In the genomic region with DNA sequence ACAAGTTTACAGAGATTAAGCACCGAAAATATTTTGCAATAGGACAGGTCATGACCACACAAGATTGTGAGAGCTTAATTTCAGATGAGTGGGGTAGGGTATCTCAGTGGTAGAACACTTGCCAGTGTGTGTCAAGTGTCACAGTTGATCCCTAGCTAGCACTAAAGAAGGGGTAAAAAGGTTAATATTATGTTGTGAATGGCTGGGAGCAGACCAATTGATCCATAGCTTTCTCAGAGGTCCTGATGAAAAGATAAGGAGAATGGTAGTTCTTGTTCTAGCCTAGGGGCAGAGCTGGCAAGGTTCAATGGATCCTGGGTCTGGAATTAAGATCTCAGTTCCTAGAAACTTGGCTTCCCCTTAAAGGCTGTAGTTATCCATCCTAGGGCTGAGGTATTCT, we compare ENCODE assay signal across 28 mouse cellular contexts.
"Had no signal": no experiment of that assay in that cellular context is flagged by ENCODE, and none has a peak within 500 bp of the region (broad histone marks: within the 10 kb centered on the region; RNA-seq: fewer than 3 reads in every experiment).

No protein-coding gene starts in this region.

- H3K4me1 ChIP-seq: limb, embryonic 10.5 days; limb, embryonic 12.5 days; limb, embryonic 13.5 days; limb, embryonic 15.5 days; liver, embryonic 12.5 days; liver, embryonic 13.5 days; liver, embryonic 15.5 days; lung, embryonic 15.5 days; megakaryocyte, embryonic 14.5 days; midbrain, embryonic 10.5 days; midbrain, embryonic 12.5 days; midbrain, embryonic 13.5 days; midbrain, embryonic 15.5 days; neural tube, embryonic 12.5 days had no signal

- H3K4me3 ChIP-seq: limb, embryonic 10.5 days; limb, embryonic 12.5 days; limb, embryonic 13.5 days; limb, embryonic 15.5 days; liver, embryonic 12.5 days; liver, embryonic 13.5 days; liver, embryonic 15.5 days; lung, embryonic 15.5 days; megakaryocyte, embryonic 14.5 days; midbrain, embryonic 10.5 days; midbrain, embryonic 12.5 days; midbrain, embryonic 13.5 days; midbrain, embryonic 15.5 days; myocyte; neural tube, embryonic 12.5 days had no signal

- H3K27ac ChIP-seq: limb, embryonic 10.5 days; limb, embryonic 12.5 days; limb, embryonic 13.5 days; limb, embryonic 15.5 days; liver, embryonic 12.5 days; liver, embryonic 13.5 days; liver, embryonic 14.5 days; liver, embryonic 15.5 days; lung, embryonic 15.5 days; macrophage; midbrain, embryonic 10.5 days; midbrain, embryonic 12.5 days; midbrain, embryonic 13.5 days; midbrain, embryonic 15.5 days; neural tube, embryonic 12.5 days had no signal

- H3K27me3 ChIP-seq: limb, embryonic 12.5 days; limb, embryonic 13.5 days; limb, embryonic 15.5 days; liver, embryonic 12.5 days; liver, embryonic 13.5 days; liver, embryonic 15.5 days; lung, embryonic 15.5 days; megakaryocyte, embryonic 14.5 days; midbrain, embryonic 12.5 days; midbrain, embryonic 13.5 days; midbrain, embryonic 15.5 days; neural tube, embryonic 12.5 days had no signal

- DNase-seq: left cerebral cortex, postnatal 4 days; liver; liver, embryonic 13.5 days; liver, postnatal 0 days; lung, adult 18-20 months; lung, adult 2 months; lung, embryonic 14.5 days; lung, postnatal 10 days; lung, postnatal 14 days; lung, postnatal 36 days; lung, postnatal 4 days; midbrain, embryonic 14.5 days had no signal

- H3K36me3 ChIP-seq: limb, embryonic 10.5 days; limb, embryonic 12.5 days; limb, embryonic 13.5 days; limb, embryonic 15.5 days; liver, embryonic 12.5 days; liver, embryonic 13.5 days; liver, embryonic 15.5 days; lung, embryonic 15.5 days; midbrain, embryonic 10.5 days; midbrain, embryonic 12.5 days; midbrain, embryonic 13.5 days; midbrain, embryonic 15.5 days; neural tube, embryonic 12.5 days had no signal
